Mouse (Mus musculus) monocyte, adult 2 months (primary cell): Measurements from ENCODE around the gene Esyt1.
"Not testable (repeated sequence)": the region's sequence is repeated elsewhere in the genome, so short reads cannot be mapped to it uniquely, and the experiment has no call there.

Source experiments
- DNase-seq, 2 experiments: peaks; one replicate each; pipeline ENCODE4 v3.0.0; 2022; ENCODE audit warnings: low spot score in 2 of 2, low read depth in 1 of 2

The Esyt1 gene

GRCm38 (mm10) chr10:128525671-128526308, at the start of gene Esyt1:
Gene Esyt1, minus strand, starts transcription at chr10:128525871.
- DNase-seq, result peak; percentile 87 to 94

- DNase-seq, result no peak
Observed at GRCm38 (mm10) chr10:128575063-128575462, 49.4 kb upstream of the Esyt1 start.

- DNase-seq, result peak; percentile 90 to 95
Observed at GRCm38 (mm10) chr10:128565788-128566531, 40.3 kb upstream of the Esyt1 start, which contains the start of gene Pa2g4. Gene Pa2g4, minus strand, starts transcription at chr10:128565987.

- DNase-seq, result no peak
Observed at GRCm38 (mm10) chr10:128565206-128565787, 39.6 kb upstream of the Esyt1 start.

- DNase-seq, result no peak
Observed at GRCm38 (mm10) chr10:128563544-128563943, 37.9 kb upstream of the Esyt1 start.

- DNase-seq, result no peak
Observed at GRCm38 (mm10) chr10:128556963-128557362, 31.3 kb upstream of the Esyt1 start.

GRCm38 (mm10) chr10:128556286-128556685, 30.6 kb upstream of the Esyt1 start:
- DNase-seq, result no peak

GRCm38 (mm10) chr10:128555567-128555966, 29.9 kb upstream of the Esyt1 start:
- DNase-seq, result not testable (repeated sequence)

GRCm38 (mm10) chr10:128550144-128550823, 24.6 kb upstream of the Esyt1 start:
- DNase-seq, result not testable (repeated sequence)

GRCm38 (mm10) chr10:128549682-128550057, 24.0 kb upstream of the Esyt1 start:
- DNase-seq, result not testable (repeated sequence)

- DNase-seq, result peak; percentile 84 to 85
Observed at GRCm38 (mm10) chr10:128548947-128549681, 23.4 kb upstream of the Esyt1 start, which contains the start of gene Rpl41. Gene Rpl41, minus strand, starts transcription at chr10:128549305.

GRCm38 (mm10) chr10:128548051-128548791, 22.6 kb upstream of the Esyt1 start:
- DNase-seq, result not testable (repeated sequence)

- peak; percentile 87 to 91 for DNase-seq
Observed at GRCm38 (mm10) chr10:128547361-128548032, 21.8 kb upstream of the Esyt1 start, which contains the start of gene Zc3h10. Gene Zc3h10, minus strand, starts transcription at chr10:128547774.

GRCm38 (mm10) chr10:128546787-128547186, 21.1 kb upstream of the Esyt1 start:
- no peak for DNase-seq

GRCm38 (mm10) chr10:128546361-128546760, 20.7 kb upstream of the Esyt1 start:
- DNase-seq, result no peak

GRCm38 (mm10) chr10:128545570-128545898, 19.9 kb upstream of the Esyt1 start:
- no peak for DNase-seq

- DNase-seq, result no peak
Observed at GRCm38 (mm10) chr10:128544674-128545569, 19.3 kb upstream of the Esyt1 start.

GRCm38 (mm10) chr10:128544151-128544657, 18.5 kb upstream of the Esyt1 start:
- DNase-seq, result no peak
